Mouse (Mus musculus): ENCODE results near the gene Dhh. TPM values are rescaled to one million over a fixed set of nuclear protein-coding genes. Genes with fewer than 3 reads are reported as not detected.

Dhh gene
- polyA plus RNA-seq, 2 experiments from 2014 or later = not detected

DNA sequence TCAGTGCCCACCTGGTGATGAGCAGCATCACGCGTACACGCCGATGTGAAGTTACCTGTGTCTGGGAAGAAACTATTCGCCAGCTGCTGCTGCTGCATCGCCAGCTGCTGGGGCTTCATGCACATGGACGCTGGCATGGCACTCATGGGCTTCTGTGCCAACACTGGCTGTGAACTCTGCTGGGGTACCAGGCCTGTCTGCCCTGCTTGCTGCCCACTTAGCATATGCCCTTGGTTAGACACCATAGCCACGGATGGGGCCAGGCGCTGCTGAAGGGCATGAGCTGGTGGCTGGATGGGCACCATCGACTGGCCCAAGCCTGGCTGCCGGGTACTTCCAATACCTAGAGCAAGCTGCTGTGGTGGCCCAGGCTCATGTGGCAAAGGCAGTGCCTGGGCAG is 49.2 kb downstream of the Dhh start:
- no peak for ATAC-seq

DNA sequence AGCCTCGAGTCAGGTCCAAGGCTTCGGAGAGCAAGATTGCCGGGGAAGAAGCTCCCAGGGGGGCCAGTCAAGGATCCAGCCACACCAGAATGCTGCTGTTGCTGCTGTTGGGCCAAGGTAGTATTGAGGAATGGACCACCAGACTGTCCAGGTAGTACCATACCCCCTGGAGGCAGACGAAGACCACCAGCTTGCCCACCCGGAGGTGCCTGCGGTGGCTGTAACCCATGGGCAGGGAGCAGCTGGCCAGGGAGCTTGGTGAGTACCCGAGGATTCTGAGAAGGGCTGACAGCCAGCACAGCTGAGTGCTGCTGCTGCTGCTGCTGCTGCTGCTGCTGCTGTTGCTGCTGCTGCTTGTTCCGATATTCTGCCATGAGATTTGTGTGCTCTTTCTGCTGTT is 52.2 kb downstream of the Dhh start:
- ATAC-seq = no peak

DNA sequence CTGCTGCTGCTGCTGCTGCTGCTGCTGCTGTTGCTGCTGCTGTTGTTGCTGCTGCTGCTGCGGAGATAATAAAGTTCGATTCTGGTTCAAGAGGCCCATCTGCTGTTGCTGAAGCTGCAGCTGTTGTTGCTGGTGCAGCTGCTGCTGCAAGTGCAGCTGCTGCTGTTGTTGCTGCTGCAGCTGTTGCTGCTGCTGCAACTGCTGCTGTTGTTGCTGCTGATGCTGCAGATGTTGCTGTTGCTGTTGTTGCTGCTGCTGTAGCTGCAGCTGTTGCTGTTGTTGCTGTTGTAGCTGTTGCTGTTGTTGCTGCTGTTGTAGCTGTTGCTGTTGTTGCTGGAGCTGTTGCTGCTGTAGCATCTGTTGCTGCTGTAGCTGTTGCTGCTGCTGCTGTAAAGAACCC is 53.2 kb downstream of the Dhh start:
- no peak for ATAC-seq

DNA sequence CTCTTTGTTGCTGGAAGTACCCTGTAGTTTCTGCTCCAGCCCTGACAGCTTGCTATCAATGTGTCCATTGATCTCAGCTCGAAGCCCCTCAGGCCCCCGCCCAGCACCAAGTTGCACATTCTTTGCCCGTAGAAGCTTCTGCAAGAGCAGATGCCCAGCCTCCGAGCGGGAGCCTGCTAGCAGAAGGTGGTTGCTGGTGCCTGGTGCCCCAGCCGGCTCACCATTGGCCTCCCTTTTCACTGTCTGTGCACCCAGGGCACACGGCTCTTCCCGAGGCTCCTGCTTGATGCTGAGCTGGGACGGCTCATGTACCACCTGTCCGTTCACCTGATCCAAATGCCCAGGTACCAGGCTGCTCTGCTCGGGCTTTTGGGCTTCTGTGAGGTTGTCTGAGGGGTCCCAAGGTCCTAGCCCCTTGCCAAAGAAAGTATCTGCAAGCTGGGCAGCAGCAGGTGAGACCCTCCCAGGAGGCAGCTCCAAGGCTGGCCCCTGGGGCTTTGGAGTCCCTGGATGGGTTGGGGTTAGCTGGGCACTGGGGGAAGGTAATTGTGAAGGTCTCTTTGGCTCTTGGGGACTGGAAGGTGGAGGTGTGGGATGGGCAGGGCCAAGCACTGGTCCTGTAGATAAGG is 54.6 kb downstream of the Dhh start:
- no peak for ATAC-seq

Other genes starting within 250 kb of the Dhh start
- gene Ddx23, start 235.6 kb downstream of the Dhh start, polyA plus RNA-seq (2017; shearing (Covaris generic)) = 10 to 100 TPM; 29.4 to 29.8 TPM
- 1 to 10 TPM in 1 of 2 experiments, under 1 TPM in 1; 0.35 to 1.9 TPM for gene Rnd1, start 221.1 kb downstream of the Dhh start, polyA plus RNA-seq (2017; shearing (Covaris generic))
- gene Ccdc65, start 190.3 kb downstream of the Dhh start, polyA plus RNA-seq (2017; shearing (Covaris generic)) = not detected
- gene Fkbp11, start 170.3 kb downstream of the Dhh start, polyA plus RNA-seq (2017; shearing (Covaris generic)) = 1 to 10 TPM in 1 of 2 experiments, under 1 TPM in 1; 0.75 to 1.0 TPM
- 10 to 100 TPM; 33.0 to 35.3 TPM for gene Arf3, start 135.3 kb downstream of the Dhh start, polyA plus RNA-seq (2017; shearing (Covaris generic))
- not detected for gene Wnt10b, start 120.4 kb downstream of the Dhh start, polyA plus RNA-seq (2017; shearing (Covaris generic))
- gene Wnt1, start 108.7 kb downstream of the Dhh start, polyA plus RNA-seq (2017; shearing (Covaris generic)) = not detected
- gene Ddn, start 89.0 kb downstream of the Dhh start, polyA plus RNA-seq (2017; shearing (Covaris generic)) = not detected
- 100 to 1,000 TPM; 126 to 187 TPM for gene Prkag1, start 67.0 kb downstream of the Dhh start, polyA plus RNA-seq (2017; shearing (Covaris generic))
- gene Kmt2d, start 27.3 kb downstream of the Dhh start, polyA plus RNA-seq (2017; shearing (Covaris generic)) = 10 to 100 TPM; 30.9 to 38.6 TPM
- gene Rhebl1, start 4.0 kb downstream of the Dhh start, polyA plus RNA-seq (2017; shearing (Covaris generic)) = 10 to 100 TPM; 11.3 to 14.2 TPM
- gene Lmbr1l, start 19.7 kb upstream of the Dhh start, polyA plus RNA-seq (2017; shearing (Covaris generic)) = 10 to 100 TPM; 23.3 to 61.6 TPM
- 100 to 1,000 TPM; 419 to 534 TPM for gene Tuba1b, start 36.0 kb upstream of the Dhh start, polyA plus RNA-seq (2017; shearing (Covaris generic))
- gene Gm49450, start 55.0 kb upstream of the Dhh start, polyA plus RNA-seq (2017; shearing (Covaris generic)) = not detected
- 100 to 1,000 TPM; 212 to 259 TPM for gene Tuba1a, start 55.2 kb upstream of the Dhh start, polyA plus RNA-seq (2017; shearing (Covaris generic))
- gene Tuba1c, start 131.4 kb upstream of the Dhh start, polyA plus RNA-seq (2017; shearing (Covaris generic)) = 100 to 1,000 TPM in 1 of 2 experiments, 10 to 100 TPM in 1; 74.6 to 131 TPM
- not detected for gene Prph, start 156.6 kb upstream of the Dhh start, polyA plus RNA-seq (2017; shearing (Covaris generic))
- 1 to 10 TPM in 1 of 2 experiments, under 1 TPM in 1; 0.59 to 1.3 TPM for gene Troap, start 176.0 kb upstream of the Dhh start, polyA plus RNA-seq (2017; shearing (Covaris generic))
- gene C1ql4, start 189.3 kb upstream of the Dhh start, polyA plus RNA-seq (2017; shearing (Covaris generic)) = not detected
- gene Dnajc22, start 194.6 kb upstream of the Dhh start, polyA plus RNA-seq (2017; shearing (Covaris generic)) = not detected
- gene Spats2, start 227.4 kb upstream of the Dhh start, polyA plus RNA-seq (2017; shearing (Covaris generic)) = under 1 TPM in 1 of 2 experiments, not detected in 1; 0.62 TPM